Mouse (Mus musculus) kidney, adult 2 months (tissue): ENCODE measurements around the gene Gm20696. TPM values are rescaled to one million over a fixed set of nuclear protein-coding genes. Genes with fewer than 3 reads are reported as not detected.

ENCODE experiments used
- DNase-seq: peaks from one replicate; pipeline ENCODE4 v3.0.0; 2021
- H3K27ac ChIP-seq: fragments of 200-500 bp; 2 replicates; pipeline ENCODE4 v1.5.1; 2012; ENCODE audit warnings: low read depth, low read length, control low read depth, inconsistent platforms; ENCODE audit not compliant: insufficient read depth
- H3K27me3 ChIP-seq: fragments of 200-500 bp; replicated peaks from 2 replicates; pipeline ENCODE4 v1.6.1; 2012; ENCODE audit warnings: mild to moderate bottlenecking, moderate library complexity, low read length, inconsistent platforms; ENCODE audit not compliant: control insufficient read depth, insufficient read depth
- H3K36me3 ChIP-seq: fragments of 200-500 bp; 2 replicates; pipeline ENCODE4 v1.6.1; 2012; ENCODE audit warnings: mild to moderate bottlenecking, moderate library complexity, low read length, inconsistent platforms; ENCODE audit not compliant: control insufficient read depth, insufficient read depth
- H3K4me1 ChIP-seq: fragments of 200-500 bp; 2 replicates; pipeline ENCODE4 v1.6.1; 2011; ENCODE audit warnings: low read length; ENCODE audit not compliant: control insufficient read depth, insufficient read depth
- H3K4me3 ChIP-seq: fragments of 200-500 bp; 2 replicates; pipeline ENCODE4 v1.5.1; 2011; ENCODE audit warnings: mild to moderate bottlenecking, low read depth, low read length, control low read depth; ENCODE audit not compliant: insufficient read depth
- CTCF ChIP-seq: fragments of 200-500 bp; conservative IDR thresholded peaks from 2 replicates; pipeline ENCODE4 v1.5.1; 2011; ENCODE audit warnings: low read depth, mild to moderate bottlenecking, control low read depth, low read length, moderate library complexity, mixed read lengths; ENCODE audit not compliant: insufficient read depth, insufficient read length
- POLR2A ChIP-seq: fragments of 200-500 bp; IDR thresholded peaks from one replicate; pipeline ENCODE4 v1.6.1; 2011; ENCODE audit warnings: low read depth, low read length, control low read depth
- WGBS: fragments of 180-500 bp; shearing (Covaris S2); methylation state at CpG from one replicate; pipeline ENCODE4 v1.1.7; 2018; 5-methylcytosine and 5-hydroxymethylcytosine counted together
- polyA plus RNA-seq: library from polyadenylated mRNA; depleted of rRNA; stranded (reverse); fragments of >200 nt; gene quantifications from 2 replicates; pipeline ENCODE4 v1.2.3, GENCODE M21; 2012

Gm20696 gene
- polyA plus RNA-seq, 1 experiment = 0.31 TPM

GRCm38 (mm10) chr6:99427301-99427700 lies 239.3 kb downstream of the Gm20696 start:
- WGBS = 89% methylated on average over 4 of the region's 4 CpGs
- H3K4me3 ChIP-seq = no peak overlapping the region
- no peak for DNase-seq
- no peaks in the 10 kb centered on the region; the same call in 1 of the 2 replicates for H3K4me1 ChIP-seq
- H3K27me3 ChIP-seq = no peaks in the 10 kb centered on the region
- no peak overlapping the region for H3K27ac ChIP-seq
- H3K36me3 ChIP-seq = no peaks in the 10 kb centered on the region
- TF ChIP-seq POLR2A (no peak), CTCF (no peak)

GRCm38 (mm10) chr6:99425044-99425443 lies 241.6 kb downstream of the Gm20696 start:
- no peaks in the 10 kb centered on the region for H3K36me3 ChIP-seq
- TF ChIP-seq CTCF (no peak), POLR2A (no peak)
- 69% methylated on average over 3 of the region's 3 CpGs for WGBS
- DNase-seq = no peak
- no peak overlapping the region for H3K27ac ChIP-seq
- no peaks in the 10 kb centered on the region for H3K27me3 ChIP-seq
- H3K4me3 ChIP-seq = no peak overlapping the region
- no peaks in the 10 kb centered on the region for H3K4me1 ChIP-seq

GRCm38 (mm10) chr6:99420666-99421065 lies 245.9 kb downstream of the Gm20696 start:
- no peak overlapping the region for H3K27ac ChIP-seq
- H3K4me3 ChIP-seq = no peak overlapping the region
- WGBS = 91% methylated on average over 8 of the region's 8 CpGs
- H3K36me3 ChIP-seq = no peaks in the 10 kb centered on the region
- H3K4me1 ChIP-seq = no peaks in the 10 kb centered on the region
- no peak for DNase-seq
- no peak for TF ChIP-seq POLR2A
- TF ChIP-seq CTCF = no peak
- no peaks in the 10 kb centered on the region for H3K27me3 ChIP-seq

- WGBS = 93% methylated on average over 6 of the region's 6 CpGs
- Histone ChIP-seq H3K36me3 (no peaks in the 10 kb centered on the region), H3K27me3 (no peaks in the 10 kb centered on the region), H3K27ac (no peak overlapping the region), H3K4me1 (no peaks in the 10 kb centered on the region), H3K4me3 (no peak overlapping the region)
- no peak for TF ChIP-seq CTCF
- no peak for TF ChIP-seq POLR2A
- no peak for DNase-seq
These were observed 254.0 kb downstream of the Gm20696 start for GRCm38 (mm10) chr6:99412598-99412997.

GRCm38 (mm10) chr6:99409602-99410001 lies 257.0 kb downstream of the Gm20696 start:
- Histone ChIP-seq H3K36me3 (no peaks in the 10 kb centered on the region), H3K27ac (no peak overlapping the region), H3K4me3 (no peak overlapping the region), H3K27me3 (no peaks in the 10 kb centered on the region), H3K4me1 (0 out of 2 replicates have a peak, but pooled peaks cover 2% of the 10 kb centered on the region)
- no peak for DNase-seq
- TF ChIP-seq CTCF (no peak), POLR2A (no peak)
- 94% methylated on average over 5 of the region's 5 CpGs for WGBS

GRCm38 (mm10) chr6:99408880-99409279 lies 257.7 kb downstream of the Gm20696 start:
- no peak for TF ChIP-seq POLR2A
- no peak for TF ChIP-seq CTCF
- no peaks in the 10 kb centered on the region for H3K36me3 ChIP-seq
- H3K4me3 ChIP-seq = no peak overlapping the region
- WGBS = 91% methylated on average over 4 of the region's 4 CpGs
- H3K4me1 ChIP-seq = 0 out of 2 replicates have a peak, but pooled peaks cover 2% of the 10 kb centered on the region
- no peaks in the 10 kb centered on the region for H3K27me3 ChIP-seq
- H3K27ac ChIP-seq = no peak overlapping the region
- DNase-seq = no peak

GRCm38 (mm10) chr6:99403755-99404390 lies 262.7 kb downstream of the Gm20696 start:
- no peak overlapping the region for H3K4me3 ChIP-seq
- H3K27me3 ChIP-seq = no peaks in the 10 kb centered on the region
- H3K36me3 ChIP-seq = no peaks in the 10 kb centered on the region
- DNase-seq = no peak
- H3K4me1 ChIP-seq = peaks cover 2% of the 10 kb centered on the region; the same call in 1 of the 2 replicates
- no peak for TF ChIP-seq CTCF
- no peak for TF ChIP-seq POLR2A
- WGBS = 95% methylated on average over 6 of the region's 6 CpGs
- no peak overlapping the region for H3K27ac ChIP-seq

GRCm38 (mm10) chr6:99402941-99403340 lies 263.7 kb downstream of the Gm20696 start:
- Histone ChIP-seq H3K4me1 (peaks cover 2% of the 10 kb centered on the region; the same call in 1 of the 2 replicates), H3K4me3 (no peak overlapping the region), H3K36me3 (no peaks in the 10 kb centered on the region), H3K27ac (no peak overlapping the region), H3K27me3 (no peaks in the 10 kb centered on the region)
- WGBS = 58% methylated on average over 9 of the region's 9 CpGs
- no peak for TF ChIP-seq POLR2A
- no peak for DNase-seq
